Mouse (Mus musculus): ENCODE measurements at regions not wholly inside any gene's neighbourhood (a gene's known extent, or its start where the extent isn't known, plus 50 kb on each side); places are given as distances from the start of the nearest gene placed in this dataset.

GRCm38 (mm10) chr7:53018094-53018493, 1002.6 kb upstream of the 1700015G11Rik start:
- peak; percentile 4 for DNase-seq (ENCODE audit: low spot score)
- no peak for TF ChIP-seq CTCF (IDR thresholded peaks at IDR 0.05; ENCODE audit: low read depth)
- no peak for ATAC-seq
- no peaks in the 10 kb centered on the region for H3K4me1 ChIP-seq (ENCODE audit: insufficient read depth, low read length)
- no peak overlapping the region for H3K27ac ChIP-seq
- no peak overlapping the region for H3K9ac ChIP-seq (replicated peaks; ENCODE audit: low read length)
- no peak overlapping the region for H3K4me2 ChIP-seq (ENCODE audit: low read depth, low read length)
- H3K4me3 ChIP-seq (ENCODE audit: low read length): no peak overlapping the region
- H3K27me3 ChIP-seq (ENCODE audit: insufficient read depth, low read length): no peaks in the 10 kb centered on the region
- no peaks in the 10 kb centered on the region for H3K36me3 ChIP-seq (ENCODE audit: insufficient read depth, low read length)
- H3K9me3 ChIP-seq (ENCODE audit: low read length): no peaks in the 10 kb centered on the region

- no peak overlapping the region for H3K4me2 ChIP-seq (ENCODE audit: low read depth, low read length)
- no peak overlapping the region for H3K4me3 ChIP-seq (ENCODE audit: low read length)
- H3K27me3 ChIP-seq (ENCODE audit: insufficient read depth, low read length): no peaks in the 10 kb centered on the region
- ATAC-seq: no peak
- TF ChIP-seq CTCF (IDR thresholded peaks at IDR 0.05; ENCODE audit: low read depth): no peak
- H3K27ac ChIP-seq: no peak overlapping the region
- H3K36me3 ChIP-seq (ENCODE audit: insufficient read depth, low read length): no peaks in the 10 kb centered on the region
- no peaks in the 10 kb centered on the region for H3K4me1 ChIP-seq (ENCODE audit: insufficient read depth, low read length)
- 81% methylated on average over 1 of the region's 1 CpGs for WGBS
- H3K9me3 ChIP-seq (ENCODE audit: low read length): no peaks in the 10 kb centered on the region
- no peak for DNase-seq (ENCODE audit: low spot score)
- H3K9ac ChIP-seq (replicated peaks; ENCODE audit: low read length): no peak overlapping the region
These were observed 1002.1 kb upstream of the 1700015G11Rik start for GRCm38 (mm10) chr7:53017579-53017978.
